Mouse (Mus musculus) embryonic facial prominence, embryonic 13.5 days (tissue): ENCODE data around the gene Arhgef17. TPM values are rescaled to one million over a fixed set of nuclear protein-coding genes. Genes with fewer than 3 reads are reported as not detected.
"Not testable (repeated sequence)": the region's sequence is repeated elsewhere in the genome, so short reads cannot be mapped to it uniquely, and the experiment has no call there.

Source experiments
- ATAC-seq: fragments of 200-750 bp; cut with Nextera tagmentation; 2 replicates; pipeline ENCODE4 v1.8.0; 2017; ENCODE audit warnings: low read depth; ENCODE audit not compliant: insufficient number of reproducible peaks, insufficient read depth, low FRiP score, low TSS enrichment
- H3K27ac ChIP-seq: fragments of 300-500 bp; sonication (generic); 2 replicates; pipeline ENCODE4 v1.5.1; 2015; ENCODE audit warnings: moderate library complexity, mild to moderate bottlenecking, inconsistent platforms
- H3K27me3 ChIP-seq: fragments of 300-500 bp; sonication (generic); 2 replicates; pipeline ENCODE4 v1.6.1; 2015; ENCODE audit warnings: mild to moderate bottlenecking, inconsistent platforms
- H3K36me3 ChIP-seq: fragments of 300-500 bp; sonication (generic); 2 replicates; pipeline ENCODE4 v1.6.1; 2015; ENCODE audit warnings: mild to moderate bottlenecking, inconsistent platforms
- H3K4me1 ChIP-seq: fragments of 300-500 bp; sonication (generic); 2 replicates; pipeline ENCODE4 v1.6.1; 2015; ENCODE audit warnings: inconsistent platforms
- H3K4me2 ChIP-seq: fragments of 300-500 bp; sonication (generic); 2 replicates; pipeline ENCODE4 v1.6.1; 2015; ENCODE audit warnings: moderate library complexity, mild to moderate bottlenecking, inconsistent platforms
- H3K4me3 ChIP-seq: fragments of 300-500 bp; sonication (generic); 2 replicates; pipeline ENCODE4 v1.5.1; 2015; ENCODE audit warnings: mild to moderate bottlenecking, inconsistent platforms
- H3K9ac ChIP-seq: fragments of 300-500 bp; sonication (generic); 2 replicates; pipeline ENCODE4 v1.6.1; 2015; ENCODE audit warnings: mild to moderate bottlenecking, inconsistent platforms
- H3K9me3 ChIP-seq: fragments of 300-500 bp; sonication (generic); 2 replicates; pipeline ENCODE4 v1.6.1; 2016; ENCODE audit warnings: inconsistent platforms
- WGBS: fragments of 180-500 bp; shearing (Covaris S2); methylation state at CpG from one replicate; pipeline ENCODE4 v1.1.7; 2015; ENCODE audit warnings: mixed read lengths; 5-methylcytosine and 5-hydroxymethylcytosine counted together
- polyA plus RNA-seq: library from polyadenylated mRNA; unstranded; fragments of >200 nt; fragmentation: Nextera tagmentation; extraction: Ambion mirVana; gene quantifications from 2 replicates; pipeline ENCODE4 v1.2.1, GENCODE M21; 2015

The Arhgef17 gene
- polyA plus RNA-seq, 1 experiment from 2014 or later, result 8.0 TPM

DNA sequence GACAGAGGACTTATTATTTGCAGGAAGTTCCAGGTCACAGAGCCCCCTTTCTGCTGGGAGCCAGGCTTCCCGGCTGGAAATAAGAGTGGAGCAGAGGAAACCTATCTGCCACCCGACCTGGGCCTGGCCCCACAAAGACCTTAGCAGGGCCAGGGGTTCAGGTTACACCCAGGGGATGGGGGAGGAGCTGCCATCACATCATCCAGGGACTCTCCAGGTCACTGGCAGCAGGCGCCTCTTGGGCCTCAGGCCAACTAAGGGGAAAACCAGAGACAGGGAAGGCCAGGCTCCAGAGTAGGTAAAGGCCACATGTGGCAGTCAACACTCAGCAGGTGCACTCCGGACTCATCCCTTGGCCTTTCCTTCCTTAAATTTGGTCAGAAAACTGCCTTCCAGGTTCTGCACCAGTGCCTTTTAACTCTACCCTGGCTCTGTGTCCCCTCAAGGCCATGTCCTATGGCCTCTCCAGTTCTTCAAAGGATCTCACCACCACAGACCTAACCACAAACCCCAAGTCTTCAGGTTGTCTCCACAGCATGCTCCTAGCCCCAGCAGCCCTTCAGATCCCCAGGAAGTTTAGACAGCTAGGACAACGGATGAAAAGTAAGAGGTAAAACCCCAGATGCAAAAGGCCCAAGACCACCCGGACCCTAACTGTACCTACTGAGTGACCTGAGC lies 77.6 kb downstream of the Arhgef17 start:
- Histone ChIP-seq H3K4me3 (no peak overlapping the region), H3K4me2 (no peak overlapping the region), H3K9me3 (no peaks in the 10 kb centered on the region), H3K4me1 (peaks cover 70% of the 10 kb centered on the region), H3K9ac (no peak overlapping the region), H3K36me3 (peaks cover 4% of the 10 kb centered on the region; the same call in 1 of the 2 replicates), H3K27me3 (no peaks in the 10 kb centered on the region), H3K27ac (no peak overlapping the region)
- no peak for ATAC-seq
- 33% methylated on average over 6 of the region's 6 CpGs for WGBS

DNA sequence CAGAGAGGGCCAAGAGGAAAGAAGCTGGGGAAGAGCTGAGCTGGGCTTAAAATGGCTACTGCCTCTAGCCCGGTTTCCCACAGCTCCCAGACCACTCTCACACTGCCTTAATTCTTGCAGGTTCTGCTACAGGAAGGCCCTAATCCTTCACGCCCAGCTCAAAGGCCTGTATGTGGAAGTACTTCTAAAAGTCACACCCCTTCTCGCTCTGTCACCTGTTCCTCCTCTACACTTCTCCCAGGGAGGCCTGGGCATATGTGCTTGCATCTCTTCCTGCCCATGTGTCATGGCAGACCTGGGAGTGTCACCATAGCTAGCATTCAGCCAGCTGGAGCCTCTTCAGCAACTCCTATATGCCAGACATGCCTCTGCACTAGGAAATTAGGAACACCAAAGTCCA lies 78.5 kb downstream of the Arhgef17 start:
- H3K27ac ChIP-seq, result no peak overlapping the region
- no peak overlapping the region for H3K4me2 ChIP-seq
- H3K4me3 ChIP-seq, result no peak overlapping the region
- 74% methylated on average over 3 of the region's 3 CpGs for WGBS
- H3K9me3 ChIP-seq, result no peaks in the 10 kb centered on the region
- H3K27me3 ChIP-seq, result no peaks in the 10 kb centered on the region
- ATAC-seq, result no peak
- H3K36me3 ChIP-seq, result peaks cover 4% of the 10 kb centered on the region; the same call in 1 of the 2 replicates
- peaks cover 64% of the 10 kb centered on the region for H3K4me1 ChIP-seq
- H3K9ac ChIP-seq, result no peak overlapping the region

DNA sequence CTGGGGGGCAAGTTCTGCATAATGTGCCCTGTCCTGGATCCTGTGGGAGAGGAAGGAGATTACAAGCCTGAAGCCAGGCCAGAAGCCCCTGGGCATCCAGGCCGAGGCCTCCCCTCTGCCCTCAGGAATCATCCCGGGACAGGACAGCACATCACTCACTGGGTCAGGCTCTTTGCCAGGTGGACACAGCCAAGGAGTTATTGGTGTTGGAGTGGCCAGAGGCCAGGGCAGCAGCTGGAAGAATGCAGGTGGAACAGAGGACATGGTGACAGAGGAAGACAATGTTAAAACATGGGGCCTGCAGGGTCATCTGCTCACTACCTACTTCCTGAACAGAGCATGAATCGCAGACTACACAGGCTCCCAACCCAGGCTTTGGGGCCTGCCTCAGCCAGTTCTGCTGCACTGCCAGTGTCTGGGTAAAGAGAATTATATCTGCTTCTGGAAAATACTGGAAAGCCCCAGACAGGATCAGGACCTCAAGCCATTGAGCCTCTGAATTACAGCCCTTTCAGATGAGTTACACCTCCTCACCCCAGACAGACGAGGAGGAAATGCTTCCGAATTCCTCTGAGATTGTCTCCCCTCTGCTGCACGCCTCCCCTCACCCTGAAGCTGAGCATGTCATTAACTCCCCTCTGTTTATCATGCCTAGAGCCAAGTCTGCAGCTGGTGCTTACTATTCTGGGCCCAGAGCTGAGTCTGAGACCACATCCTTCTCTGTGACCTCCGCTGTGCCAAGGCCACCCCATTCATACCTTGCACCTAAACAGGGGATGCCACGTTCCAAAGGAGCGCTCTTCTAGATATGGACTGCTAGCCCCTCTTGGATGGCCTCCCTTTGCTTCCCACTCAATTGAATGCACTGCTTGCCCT lies 80.2 kb downstream of the Arhgef17 start:
- ATAC-seq, result no peak
- H3K4me2 ChIP-seq, result no peak overlapping the region
- H3K9ac ChIP-seq, result 0 out of 2 replicates have a peak overlapping the region, but pooled peaks have one; percentile 7
- peak overlapping the region; percentile 28; the same call in 1 of the 2 replicates for H3K27ac ChIP-seq
- H3K4me3 ChIP-seq, result no peak overlapping the region
- peaks cover 4% of the 10 kb centered on the region; the same call in 1 of the 2 replicates for H3K36me3 ChIP-seq
- peaks cover 48% of the 10 kb centered on the region for H3K4me1 ChIP-seq
- WGBS, result 67% methylated on average over 9 of the region's 9 CpGs
- H3K9me3 ChIP-seq, result no peaks in the 10 kb centered on the region
- no peaks in the 10 kb centered on the region for H3K27me3 ChIP-seq

GRCm38 (mm10) chr7:100849508-100849907 lies 82.4 kb downstream of the Arhgef17 start:
- peaks cover 47% of the 10 kb centered on the region for H3K4me1 ChIP-seq
- WGBS, result 85% methylated on average over 2 of the region's 2 CpGs
- no peak overlapping the region for H3K4me2 ChIP-seq
- no peaks in the 10 kb centered on the region for H3K9me3 ChIP-seq
- H3K27me3 ChIP-seq, result no peaks in the 10 kb centered on the region
- H3K9ac ChIP-seq, result no peak overlapping the region
- no peak overlapping the region for H3K4me3 ChIP-seq
- ATAC-seq, result no peak
- peaks cover 4% of the 10 kb centered on the region; the same call in 1 of the 2 replicates for H3K36me3 ChIP-seq
- no peak overlapping the region for H3K27ac ChIP-seq

GRCm38 (mm10) chr7:100848744-100849143 lies 83.2 kb downstream of the Arhgef17 start:
- Histone ChIP-seq H3K4me1 (peaks cover 41% of the 10 kb centered on the region), H3K27ac (no peak overlapping the region), H3K36me3 (peaks cover 4% of the 10 kb centered on the region; the same call in 1 of the 2 replicates), H3K27me3 (no peaks in the 10 kb centered on the region), H3K4me2 (no peak overlapping the region), H3K4me3 (no peak overlapping the region), H3K9ac (no peak overlapping the region), H3K9me3 (no peaks in the 10 kb centered on the region)
- ATAC-seq, result no peak
- WGBS, result 30% methylated on average over 6 of the region's 6 CpGs

GRCm38 (mm10) chr7:100847131-100847530 lies 84.8 kb downstream of the Arhgef17 start:
- Histone ChIP-seq H3K36me3 (peaks cover 7% of the 10 kb centered on the region), H3K4me1 (peaks cover 32% of the 10 kb centered on the region), H3K4me3 (no peak overlapping the region), H3K27me3 (no peaks in the 10 kb centered on the region), H3K9ac (no peak overlapping the region), H3K27ac (no peak overlapping the region), H3K9me3 (no peaks in the 10 kb centered on the region), H3K4me2 (no peak overlapping the region)
- WGBS, result 89% methylated on average over 6 of the region's 6 CpGs
- no peak for ATAC-seq

DNA sequence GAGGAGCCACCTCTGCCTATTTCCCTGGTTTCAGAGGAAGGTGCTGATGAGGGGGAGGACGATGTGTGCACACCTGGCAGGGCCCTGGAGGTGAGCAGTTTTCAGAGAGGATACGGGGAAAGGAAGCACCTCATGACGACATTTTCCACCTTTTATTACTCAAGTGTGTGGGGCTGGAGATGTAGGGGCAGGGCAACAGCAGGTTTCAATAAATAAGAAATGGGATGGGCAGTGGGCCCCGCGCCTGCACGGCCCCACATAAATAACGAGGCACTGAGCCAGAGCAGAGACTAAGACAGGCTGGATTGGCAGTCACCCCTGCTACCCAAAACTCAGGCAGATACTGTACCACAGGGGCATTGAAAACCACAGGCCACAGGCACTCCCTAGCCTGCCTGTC lies 85.9 kb downstream of the Arhgef17 start:
- H3K4me2 ChIP-seq, ATAC-seq, H3K9me3 ChIP-seq, H3K4me3 ChIP-seq, H3K27me3 ChIP-seq, H3K27ac ChIP-seq, H3K9ac ChIP-seq: not testable (repeated sequence)
- peaks cover 12% of the 10 kb centered on the region for H3K36me3 ChIP-seq
- H3K4me1 ChIP-seq, result peaks cover 22% of the 10 kb centered on the region
- WGBS, result 37% methylated on average over 7 of the region's 7 CpGs

- Histone ChIP-seq H3K4me3 (no peak overlapping the region), H3K36me3 (peaks cover 12% of the 10 kb centered on the region), H3K27ac (peak overlapping the region; percentile 41; the same call in 1 of the 2 replicates), H3K27me3 (no peaks in the 10 kb centered on the region), H3K4me1 (peaks cover 22% of the 10 kb centered on the region), H3K9ac (no peak overlapping the region), H3K4me2 (no peak overlapping the region), H3K9me3 (no peaks in the 10 kb centered on the region)
- 0 out of 2 replicates have a peak, but pooled peaks have one; percentile 44 for ATAC-seq
- WGBS, result 18% methylated on average over 1 of the region's 1 CpGs
These were observed 86.5 kb downstream of the Arhgef17 start for GRCm38 (mm10) chr7:100845412-100845811.

DNA sequence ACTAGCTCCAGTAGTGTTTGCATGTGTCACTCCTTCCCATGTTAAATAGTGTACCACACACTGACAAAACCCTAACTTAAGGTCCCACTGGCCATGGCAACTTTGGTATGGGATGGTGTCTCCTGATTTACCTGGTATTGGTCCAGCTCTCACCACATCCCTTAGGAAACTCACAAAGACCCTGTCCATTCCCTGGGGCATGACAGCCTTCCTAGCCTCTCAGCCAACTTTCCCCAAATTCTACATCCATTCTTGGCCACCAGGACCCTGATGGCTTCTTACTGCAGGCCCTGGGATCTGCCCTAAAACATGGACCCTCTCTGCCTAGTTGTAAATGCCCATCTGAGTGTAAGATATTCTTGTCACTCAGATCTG lies 86.9 kb downstream of the Arhgef17 start:
- Histone ChIP-seq H3K27me3 (no peaks in the 10 kb centered on the region), H3K4me2 (no peak overlapping the region), H3K9ac (no peak overlapping the region), H3K4me1 (peaks cover 22% of the 10 kb centered on the region), H3K4me3 (no peak overlapping the region), H3K9me3 (no peaks in the 10 kb centered on the region), H3K36me3 (peaks cover 12% of the 10 kb centered on the region), H3K27ac (peak overlapping the region; percentile 41; the same call in 1 of the 2 replicates)
- ATAC-seq, result no peak

GRCm38 (mm10) chr7:100844385-100845025 lies 87.4 kb downstream of the Arhgef17 start:
- ATAC-seq, result no peak
- H3K27ac ChIP-seq, result peak overlapping the region; percentile 41; the same call in 1 of the 2 replicates

DNA sequence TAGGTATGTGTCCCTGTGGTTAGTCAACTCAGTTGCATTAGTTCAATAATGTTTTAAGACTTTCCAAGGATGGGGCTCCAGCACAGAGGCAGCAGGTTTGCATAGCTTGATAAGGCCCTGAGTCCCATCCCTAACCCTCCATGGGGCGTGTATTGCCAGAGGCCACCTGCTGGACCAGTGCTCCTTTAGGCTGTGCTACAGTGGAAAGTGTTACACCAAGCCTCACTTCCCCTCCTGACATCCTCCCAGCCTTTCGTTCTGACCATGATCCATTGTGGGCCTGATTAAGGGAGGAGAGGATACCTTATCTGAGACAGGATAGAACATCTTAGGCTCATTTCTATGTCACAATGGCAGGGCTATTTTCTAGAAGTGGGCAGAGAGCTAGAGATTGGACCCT lies 88.0 kb downstream of the Arhgef17 start:
- 91% methylated on average over 2 of the region's 2 CpGs for WGBS
- peaks cover 22% of the 10 kb centered on the region for H3K4me1 ChIP-seq
- no peak overlapping the region for H3K9ac ChIP-seq
- no peak overlapping the region for H3K4me2 ChIP-seq
- ATAC-seq, result no peak
- no peak overlapping the region for H3K4me3 ChIP-seq
- H3K9me3 ChIP-seq, result no peaks in the 10 kb centered on the region
- no peak overlapping the region for H3K27ac ChIP-seq
- H3K27me3 ChIP-seq, result no peaks in the 10 kb centered on the region
- peaks cover 8% of the 10 kb centered on the region for H3K36me3 ChIP-seq

More at GRCm38 (mm10) chr7:100844385-100845025, 87.4 kb downstream of the Arhgef17 start:
- Histone ChIP-seq H3K36me3 (peaks cover 9% of the 10 kb centered on the region), H3K9me3 (no peaks in the 10 kb centered on the region), H3K4me1 (peaks cover 22% of the 10 kb centered on the region), H3K4me2 (no peak overlapping the region), H3K4me3 (no peak overlapping the region), H3K9ac (no peak overlapping the region), H3K27me3 (no peaks in the 10 kb centered on the region)
- WGBS, result 83% methylated on average over 2 of the region's 2 CpGs
